Mouse (Mus musculus) T-helper 1 cell (primary cell): Measurements from ENCODE around the gene Tex101.
"Not testable (repeated sequence)": the region's sequence is repeated elsewhere in the genome, so short reads cannot be mapped to it uniquely, and the experiment has no call there.

Experiments used
- in situ Hi-C: fragments of 300-600 bp; cut with MboI, MseI; formaldehyde crosslinking; loops from one replicate; pipeline ENCODE4 v1.15.1; 2025; ENCODE audit warnings: high pct_unique_total_duplicates

Gene Tex101

DNA sequence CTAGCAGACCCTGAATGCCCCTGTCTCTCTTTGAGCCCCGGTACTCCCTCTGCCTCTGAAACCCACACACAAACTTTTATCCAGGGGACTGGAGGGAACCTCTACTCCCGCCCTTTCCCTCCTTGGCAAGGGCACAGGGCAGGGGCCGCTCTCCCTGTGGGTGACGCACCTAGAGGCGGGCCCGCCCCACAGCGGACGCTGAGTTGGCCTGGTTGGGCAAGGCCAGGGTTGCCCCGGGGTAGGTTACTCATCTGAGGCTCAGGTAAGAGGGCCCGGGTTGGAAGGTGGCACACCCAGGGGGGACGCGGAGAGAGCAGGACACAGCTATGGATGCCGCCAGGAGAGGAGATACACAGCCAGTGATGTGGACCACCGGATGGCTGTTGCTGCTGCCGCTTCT lies 40.2 kb downstream of the Tex101 start, which contains the start of gene Lypd3:
Gene Lypd3 (plus strand): TSS at position 287 of the 400 bp plus-strand sequence.
- in situ Hi-C loops, result no loop called here

DNA sequence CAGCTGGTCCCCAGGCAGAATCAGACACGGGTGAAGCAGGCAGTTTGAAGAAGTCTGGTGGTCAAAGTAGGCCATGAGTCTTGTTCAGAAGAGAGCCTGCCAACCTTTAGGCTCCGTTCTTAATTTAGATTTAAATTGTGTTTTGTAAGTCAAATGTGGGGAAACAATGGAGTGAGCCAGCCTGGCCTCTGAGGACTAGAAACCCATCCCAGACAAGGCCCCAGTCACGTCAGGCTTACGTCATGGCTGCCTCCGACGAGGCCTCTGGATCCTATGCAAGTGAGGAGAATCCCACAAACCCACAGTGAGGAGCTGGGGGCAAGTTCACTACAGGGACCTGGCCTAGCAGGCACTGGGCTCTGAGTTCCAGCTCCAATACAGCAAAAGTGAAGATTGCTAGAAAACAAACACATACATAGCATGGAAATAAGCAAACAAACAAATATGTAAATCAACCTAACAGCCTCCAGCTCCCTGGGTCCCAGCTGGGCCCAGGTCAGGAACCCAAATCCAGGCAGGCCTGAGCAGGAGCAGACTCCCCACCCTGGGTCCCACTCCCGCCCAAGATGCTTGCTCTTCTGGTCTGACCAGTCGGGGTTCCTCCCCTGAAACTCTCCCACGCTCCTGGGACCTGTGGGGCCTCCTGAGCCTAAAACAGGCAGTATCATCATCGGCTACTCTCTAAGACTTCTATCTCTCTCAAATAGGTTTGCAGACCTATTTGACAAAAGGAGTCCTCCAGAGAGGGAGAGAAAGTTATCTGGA lies 46.2 kb downstream of the Tex101 start:
- in situ Hi-C loops, result no loop called here

DNA sequence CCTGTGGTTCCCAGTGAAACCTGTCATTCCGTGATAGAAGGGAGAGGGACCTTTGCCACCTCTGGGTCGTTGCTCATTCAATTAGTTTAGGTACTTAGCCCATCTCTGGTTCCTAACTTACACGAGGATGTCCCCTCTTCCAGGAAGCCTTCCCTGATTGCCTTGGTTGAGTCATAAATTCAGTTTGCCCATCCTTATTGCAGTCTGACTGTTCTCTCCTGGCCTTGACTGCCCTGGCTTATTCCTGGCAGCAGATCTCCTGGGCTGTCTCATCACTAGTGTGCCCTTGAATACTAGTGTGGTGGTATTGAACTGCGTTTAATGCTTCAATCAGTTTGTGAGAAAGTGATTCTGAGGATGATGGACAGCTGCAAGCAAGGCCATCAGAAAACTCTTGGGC lies 46.8 kb downstream of the Tex101 start:
- in situ Hi-C loops, result no loop called here

DNA sequence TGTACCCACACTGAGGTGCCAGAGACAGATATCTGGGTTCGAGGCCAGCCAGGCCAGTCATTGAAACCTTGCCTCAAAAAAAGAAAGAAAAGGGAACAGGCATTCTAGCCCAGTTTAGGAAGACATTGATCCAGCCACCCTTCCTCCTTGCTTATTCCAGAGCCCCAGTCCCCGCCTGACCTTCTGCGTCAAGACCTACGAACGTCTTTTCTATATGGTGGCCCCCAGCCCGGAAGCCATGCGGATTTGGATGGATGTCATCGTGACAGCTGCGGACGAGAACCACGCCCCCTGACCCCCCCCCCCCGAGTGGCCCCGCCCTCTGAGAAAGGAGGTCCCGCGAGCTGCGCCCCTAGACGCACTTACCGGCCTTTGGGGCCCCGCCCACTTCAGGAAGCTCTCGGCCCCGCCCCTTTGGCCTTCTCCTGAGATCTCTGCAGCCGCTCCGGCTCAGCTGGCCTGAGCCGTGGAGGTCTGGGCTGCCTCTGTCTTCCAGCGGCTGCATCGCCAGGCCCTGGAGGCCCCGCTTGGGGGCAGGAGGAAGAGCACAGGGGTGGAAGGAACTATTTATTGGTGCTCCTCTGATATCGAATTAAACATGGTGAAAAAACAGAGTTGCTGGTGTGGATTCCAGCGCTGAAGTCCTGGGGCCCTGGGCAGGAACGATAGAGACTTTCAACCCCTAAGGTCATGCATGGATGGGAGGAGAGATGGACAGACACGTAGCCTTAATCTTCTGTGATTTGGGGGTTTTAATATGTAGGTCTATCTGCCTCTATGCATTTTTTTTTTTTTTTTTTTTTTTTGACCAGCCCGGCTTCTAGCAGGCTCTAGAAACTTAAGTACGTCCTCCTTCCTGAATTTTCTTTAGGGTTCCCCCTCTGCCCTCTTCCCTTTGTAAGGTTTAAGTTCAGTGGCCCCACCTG lies 47.5 kb downstream of the Tex101 start:
- in situ Hi-C loops, result no loop called here

DNA sequence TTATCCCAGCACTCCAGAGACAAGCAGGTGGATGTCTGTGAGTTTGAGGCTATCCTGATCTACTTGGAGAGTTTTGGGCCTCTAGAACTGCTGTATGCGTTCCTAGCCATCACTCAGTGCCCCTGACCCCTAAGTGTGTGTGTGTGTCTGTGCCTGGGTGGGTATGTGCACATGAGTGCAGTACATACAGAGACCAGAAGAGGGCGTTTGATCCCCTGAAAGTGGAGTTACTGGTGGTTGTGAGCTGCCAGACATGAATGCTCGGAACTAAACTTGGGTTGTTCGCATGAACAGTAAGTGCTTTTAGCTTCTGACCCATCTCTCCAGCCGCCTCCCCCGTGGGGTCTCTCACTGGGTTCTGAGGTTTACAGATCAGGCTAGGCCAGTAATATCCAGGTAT lies 53.5 kb downstream of the Tex101 start:
- in situ Hi-C loops, result no loop called here

- in situ Hi-C loops, result no loop called here
Measured at GRCm38 (mm10) chr7:24621193-24621592, 55.3 kb downstream of the Tex101 start.

GRCm38 (mm10) chr7:24619671-24620397 lies 56.6 kb downstream of the Tex101 start:
- in situ Hi-C loops, result no loop called here

DNA sequence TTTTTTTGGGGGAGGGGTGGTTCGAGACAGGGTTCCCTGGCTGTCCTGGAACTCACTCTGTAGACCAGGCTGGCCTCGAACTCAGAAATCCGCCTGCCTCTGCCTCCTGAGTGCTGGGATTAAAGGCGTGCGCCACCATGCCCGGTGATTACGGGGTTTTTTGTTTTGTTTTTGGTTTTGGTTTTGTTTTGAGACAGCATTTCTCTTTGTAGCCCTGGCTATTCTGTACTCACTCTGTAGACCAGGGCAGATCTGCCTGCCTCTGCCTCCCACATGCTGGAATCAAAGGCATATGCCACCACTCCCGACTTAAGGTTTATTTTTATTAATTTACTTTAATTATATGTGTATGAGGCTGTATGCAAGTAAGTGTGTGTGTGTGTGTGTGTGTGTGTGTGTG lies 58.1 kb downstream of the Tex101 start:
- in situ Hi-C loops, result not testable (repeated sequence)
